Mouse (Mus musculus) mouse embryonic stem cell (cell line): ENCODE measurements around the gene Commd1.

Experiments used
- in situ Hi-C, 2 experiments: fragments of 300-500 bp; cut with MboI; formaldehyde crosslinking; loops; 1 replicate in 1 of 2; 3 replicates in 1 of 2; pipeline ENCODE4 v1.14.3; 2019 to 2020; ENCODE audit warnings: low sequenced_read_pairs in 2 of 2, low pct_unique_long_range_greater_than_20kb in 1 of 2, mixed read lengths in 1 of 2; ENCODE audit not compliant: unreplicated experiment in 1 of 2

Gene Commd1

DNA sequence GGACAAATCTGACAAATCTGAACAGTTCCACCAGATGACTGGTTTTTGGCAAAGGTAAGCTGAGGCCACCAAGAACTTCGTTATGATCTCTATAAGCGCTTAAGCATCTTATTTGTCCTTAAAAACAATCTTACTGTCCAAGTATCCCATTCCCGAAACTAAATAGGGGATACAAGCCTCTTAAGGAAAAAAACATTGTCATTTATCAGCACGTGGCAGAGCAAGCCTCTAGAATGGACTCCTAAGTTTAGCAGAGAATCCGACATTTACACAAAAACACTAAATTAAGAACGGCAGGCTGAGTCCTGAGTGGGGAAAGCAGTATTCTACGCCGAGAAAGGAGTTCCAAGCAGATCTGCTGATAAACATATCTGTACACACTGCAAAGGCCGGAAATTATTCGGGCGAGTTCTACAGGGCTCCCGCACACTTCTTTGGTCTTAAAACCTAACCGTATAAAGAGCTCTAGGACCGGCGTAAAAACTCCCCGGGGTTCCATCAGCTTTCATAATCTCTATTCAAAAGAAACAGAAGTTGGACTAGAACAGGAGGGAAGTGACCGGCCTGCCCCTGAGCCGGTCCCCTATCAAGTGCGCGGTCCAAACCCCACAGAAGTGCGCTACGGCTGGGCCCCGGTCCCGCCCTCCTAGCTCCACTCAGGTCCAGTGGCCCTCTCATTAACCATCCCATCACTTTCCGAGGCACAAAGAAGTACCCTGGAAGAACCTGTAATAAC lies 124.3 kb downstream of the Commd1 start:
- in situ Hi-C loops: no loop called here

- in situ Hi-C loops: no loop called here
These were observed 125.0 kb downstream of the Commd1 start for GRCm38 (mm10) chr11:22857106-22857704.

DNA sequence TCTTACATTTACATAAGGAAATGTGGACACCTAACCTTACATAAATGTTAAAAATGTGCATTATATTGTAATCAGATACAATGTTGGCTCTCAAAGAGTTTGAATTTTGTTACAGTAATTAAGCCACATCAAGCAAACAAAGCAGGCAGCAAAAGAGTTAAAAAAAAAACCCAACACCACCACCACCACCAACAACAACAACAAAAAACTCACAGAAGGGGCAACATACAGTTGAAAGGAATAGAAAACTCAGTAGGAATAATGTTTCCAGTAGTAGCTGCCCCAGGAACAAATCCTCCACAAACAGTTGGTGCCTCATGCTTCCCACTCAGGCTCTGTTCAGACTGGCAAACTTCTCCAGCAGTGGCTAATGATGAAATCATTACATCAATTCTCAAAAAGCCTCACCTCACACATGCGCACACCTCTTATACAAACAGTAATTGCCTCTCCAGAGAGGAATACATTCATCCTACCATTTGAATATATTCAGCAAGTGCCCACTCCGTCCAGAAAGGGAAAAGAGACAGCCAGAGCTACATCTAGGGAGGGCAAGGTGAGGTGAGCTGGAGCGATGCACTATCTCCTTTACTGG lies 125.7 kb downstream of the Commd1 start:
- in situ Hi-C loops: no loop called here

GRCm38 (mm10) chr11:22854571-22854970 lies 127.6 kb downstream of the Commd1 start:
- in situ Hi-C loops: no loop called here

DNA sequence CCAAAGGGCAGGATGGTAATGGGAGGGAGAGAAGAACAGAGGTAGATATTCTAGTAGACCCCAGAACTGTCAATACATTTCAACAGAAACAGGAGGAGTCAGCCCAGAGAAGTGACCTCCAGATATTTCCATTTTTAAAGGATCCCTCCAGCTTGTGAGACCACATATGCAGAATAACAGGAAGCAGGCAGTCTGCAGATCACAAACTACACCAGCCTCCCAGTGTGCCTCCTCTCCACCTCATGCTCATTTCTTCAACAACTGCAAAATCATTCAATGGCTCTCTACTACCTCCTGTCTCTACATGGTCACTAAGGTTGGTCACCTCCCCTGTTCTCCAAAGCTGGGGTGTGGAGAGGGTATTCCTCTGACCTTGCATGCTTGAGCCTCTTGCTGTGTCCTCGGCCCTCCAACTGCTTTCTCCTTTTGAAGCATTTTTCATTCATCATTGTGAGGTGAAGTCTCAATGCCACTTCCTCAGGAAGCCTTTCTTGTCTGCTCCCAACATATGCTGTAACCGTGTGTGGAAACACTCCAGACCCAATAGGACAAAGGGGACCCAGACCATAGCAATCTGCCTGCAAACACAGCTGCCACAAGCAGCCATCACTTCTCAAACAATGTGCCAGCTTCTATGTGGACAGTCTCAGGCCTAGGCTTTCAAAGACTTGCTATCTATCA lies 128.6 kb downstream of the Commd1 start:
- in situ Hi-C loops: no loop called here

DNA sequence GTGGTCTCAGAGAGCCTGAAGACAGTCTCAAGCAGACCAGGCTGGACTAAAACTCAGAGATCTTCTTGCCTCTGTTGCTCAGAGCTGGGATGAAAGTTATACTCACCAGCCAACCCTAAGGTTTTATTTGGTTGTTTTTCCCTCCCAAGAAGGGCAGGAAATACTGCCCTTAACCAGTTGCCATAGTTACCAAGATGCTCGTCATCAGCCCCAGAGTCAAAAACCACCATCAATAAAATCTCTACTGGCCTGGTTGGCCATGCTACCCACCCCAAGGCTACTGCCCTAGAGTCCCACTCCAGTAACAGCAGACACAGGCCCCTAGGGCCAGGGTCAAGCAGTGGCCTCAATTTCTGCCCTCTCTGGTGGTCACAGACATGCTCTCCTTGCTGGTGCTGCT lies 129.7 kb downstream of the Commd1 start:
- in situ Hi-C loops: no loop called here

DNA sequence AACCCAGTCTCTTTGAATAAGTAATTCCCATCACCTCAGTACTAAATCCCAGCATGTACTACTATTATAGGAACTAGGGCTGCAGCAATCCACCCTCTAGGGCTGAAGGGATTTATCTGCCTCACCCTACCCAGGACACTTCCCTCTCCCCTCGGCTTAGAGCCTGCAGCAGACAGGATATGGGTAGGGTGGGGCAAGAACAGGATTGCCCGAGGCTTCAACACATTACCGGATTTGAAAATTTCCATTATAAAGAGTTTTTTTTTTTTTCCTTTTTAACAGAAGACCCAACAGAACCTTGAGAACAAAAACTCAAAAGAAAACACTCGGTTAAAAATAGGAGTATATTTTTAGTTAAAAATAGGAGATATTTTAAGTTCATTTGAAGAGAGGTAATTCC lies 130.8 kb downstream of the Commd1 start:
- in situ Hi-C loops: no loop called here

DNA sequence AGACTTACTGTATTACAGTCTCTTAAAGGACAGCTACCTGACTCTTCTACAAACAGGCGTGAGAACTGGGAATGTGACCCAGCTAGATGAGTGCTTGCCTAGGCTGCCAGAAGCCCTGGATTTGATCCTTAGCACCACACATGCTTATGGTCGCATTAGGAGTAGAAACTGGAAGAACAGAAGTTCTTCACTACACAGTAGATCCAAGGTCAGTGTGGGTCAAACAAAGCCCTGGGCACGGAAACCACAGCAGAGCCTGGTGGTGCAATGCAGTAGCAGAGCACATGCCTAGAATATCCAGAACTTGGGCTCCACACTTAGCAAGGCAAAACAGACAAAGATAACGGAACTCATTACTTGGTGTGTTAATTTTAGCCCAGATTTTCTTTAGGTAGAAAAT lies 132.1 kb downstream of the Commd1 start:
- in situ Hi-C loops: no loop called here

GRCm38 (mm10) chr11:22848649-22849195 lies 133.5 kb downstream of the Commd1 start:
- in situ Hi-C loops: no loop called here

GRCm38 (mm10) chr11:22847732-22848648 lies 134.2 kb downstream of the Commd1 start:
- in situ Hi-C loops: no loop called here

DNA sequence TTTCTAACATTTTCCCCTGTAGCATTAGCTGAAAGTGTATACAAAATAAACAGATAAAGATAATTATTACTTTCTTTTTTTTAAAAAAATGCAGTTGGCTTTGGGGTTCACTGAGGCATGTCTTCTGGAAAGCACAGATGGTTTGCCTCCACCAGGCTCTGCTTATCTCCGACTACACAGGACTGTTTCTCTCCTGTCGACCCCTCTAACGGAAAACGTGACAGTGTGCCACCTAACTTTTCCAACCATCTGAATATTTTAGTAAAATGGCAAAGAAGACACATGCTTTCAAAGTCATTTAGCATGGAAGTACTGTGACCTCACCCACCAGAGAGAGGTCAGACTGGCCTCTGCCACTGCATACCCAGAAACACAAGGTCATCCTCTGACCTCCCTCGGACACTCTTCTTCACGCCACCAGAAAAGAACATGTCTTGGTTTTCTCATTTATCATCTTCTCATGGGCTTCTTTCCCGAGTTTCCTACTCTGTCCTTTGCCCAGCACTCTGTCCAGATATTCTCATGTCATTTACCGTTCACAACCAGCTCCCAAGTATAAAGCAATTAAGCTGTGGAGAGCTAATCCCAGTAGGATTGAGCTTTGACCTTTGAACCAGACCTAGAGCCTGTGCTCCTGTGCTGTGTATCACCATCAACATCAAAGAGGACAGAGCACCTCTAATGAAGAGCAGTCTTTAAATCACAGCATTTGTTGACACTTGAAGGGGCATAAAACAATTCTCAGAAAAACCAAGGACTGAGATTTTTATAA lies 135.0 kb downstream of the Commd1 start:
- in situ Hi-C loops: no loop called here
